Mouse (Mus musculus): ENCODE results near the gene Ece1.
A peak's percentile ranks its signal among the peaks of the same experiment; 100 is the strongest.
"Not testable (repeated sequence)": the region's sequence is repeated elsewhere in the genome, so short reads cannot be mapped to it uniquely, and the experiment has no call there.

Gene Ece1

GRCm38 (mm10) chr4:137943540-137943939 lies 81.5 kb downstream of the Ece1 start:
- DNase-seq = peak; percentile 96

GRCm38 (mm10) chr4:137945376-137945775 lies 83.3 kb downstream of the Ece1 start:
- no peak for DNase-seq

GRCm38 (mm10) chr4:137946419-137946818 lies 84.4 kb downstream of the Ece1 start:
- no peak for DNase-seq

GRCm38 (mm10) chr4:137952840-137953239 lies 90.8 kb downstream of the Ece1 start:
- DNase-seq = peak; percentile 94

- DNase-seq = no peak
Measured at GRCm38 (mm10) chr4:137954184-137954583, 92.1 kb downstream of the Ece1 start.

GRCm38 (mm10) chr4:137954926-137955396 lies 92.9 kb downstream of the Ece1 start:
- DNase-seq = peak; percentile 98

GRCm38 (mm10) chr4:137956260-137956659 lies 94.2 kb downstream of the Ece1 start:
- peak; percentile 91 for DNase-seq

- DNase-seq = no peak
Measured at GRCm38 (mm10) chr4:137959889-137960665, 98.0 kb downstream of the Ece1 start.

- peak; percentile 96 for DNase-seq
Measured at GRCm38 (mm10) chr4:137960757-137961156, 98.7 kb downstream of the Ece1 start.

- peak; percentile 91 for DNase-seq
Measured at GRCm38 (mm10) chr4:137962643-137963350, 100.8 kb downstream of the Ece1 start.

- DNase-seq = peak; percentile 92
Measured at GRCm38 (mm10) chr4:137963431-137963830, 101.4 kb downstream of the Ece1 start.

- peak; percentile 98 for DNase-seq
Measured at GRCm38 (mm10) chr4:137963881-137964584, 102.0 kb downstream of the Ece1 start.

- peak; percentile 94 for DNase-seq
Measured at GRCm38 (mm10) chr4:137964585-137964930, 102.5 kb downstream of the Ece1 start.

GRCm38 (mm10) chr4:137968203-137968602 lies 106.2 kb downstream of the Ece1 start:
- peak; percentile 97 for DNase-seq

GRCm38 (mm10) chr4:137970623-137971199 lies 108.7 kb downstream of the Ece1 start:
- not testable (repeated sequence) for DNase-seq

GRCm38 (mm10) chr4:137974856-137975432 lies 112.9 kb downstream of the Ece1 start:
- not testable (repeated sequence) for DNase-seq

- DNase-seq = not testable (repeated sequence)
Measured at GRCm38 (mm10) chr4:137979066-137979644, 117.1 kb downstream of the Ece1 start.

- no peak for DNase-seq
Measured at GRCm38 (mm10) chr4:137982869-137983268, 120.8 kb downstream of the Ece1 start.

- DNase-seq = peak; percentile 88
Measured at GRCm38 (mm10) chr4:137984212-137984611, 122.2 kb downstream of the Ece1 start.

GRCm38 (mm10) chr4:137984746-137985145 lies 122.7 kb downstream of the Ece1 start:
- no peak for DNase-seq

GRCm38 (mm10) chr4:137989426-137989825 lies 127.4 kb downstream of the Ece1 start:
- DNase-seq = no peak

GRCm38 (mm10) chr4:137990433-137990832 lies 128.4 kb downstream of the Ece1 start:
- peak; percentile 76 for DNase-seq

Measured in heart, adult 11 months (tissue).